Mouse (Mus musculus) CH12.LX (cell line): Measurements from ENCODE around the gene St3gal3.

Source experiments
- CTCF ChIP-seq, 2 experiments: IDR thresholded peaks in 1 of 2; conservative IDR thresholded peaks in 1 of 2; 2 replicates each; pipeline ENCODE4 v1.5.1; 2011 to 2012; ENCODE audit warnings: low read depth in 2 of 2, low read length in 2 of 2, improper control_type of control experiment in 1 of 2, inconsistent platforms in 1 of 2, mild to moderate bottlenecking in 1 of 2, moderate library complexity in 1 of 2
- ELF1 ChIP-seq: IDR thresholded peaks from 2 replicates; pipeline ENCODE4 v1.6.1; 2014; ENCODE audit warnings: low read depth, mild to moderate bottlenecking, inconsistent platforms, low read length, improper control_type of control experiment
- HCFC1 ChIP-seq: IDR thresholded peaks from 2 replicates; pipeline ENCODE4 v1.6.1; 2012; ENCODE audit warnings: low read depth, mild to moderate bottlenecking, inconsistent platforms, low read length, improper control_type of control experiment
- KAT2A ChIP-seq: IDR thresholded peaks from 2 replicates; pipeline ENCODE4 v1.6.1; 2012; ENCODE audit warnings: low read length, improper control_type of control experiment, inconsistent platforms; ENCODE audit not compliant: insufficient replicate concordance
- MAFK ChIP-seq: IDR thresholded peaks from 2 replicates; pipeline ENCODE4 v1.6.1; 2011; ENCODE audit warnings: low read length, improper control_type of control experiment; ENCODE audit not compliant: insufficient replicate concordance
- MAX ChIP-seq: IDR thresholded peaks from 2 replicates; pipeline ENCODE4 v1.6.1; 2011; ENCODE audit warnings: low read length, improper control_type of control experiment
- NRF1 ChIP-seq: IDR thresholded peaks from 2 replicates; pipeline ENCODE4 v1.6.1; 2014; ENCODE audit warnings: low read depth, mild to moderate bottlenecking, inconsistent platforms, low read length, improper control_type of control experiment, moderate library complexity
- PAX5 ChIP-seq: IDR thresholded peaks from 2 replicates; pipeline ENCODE4 v1.6.1; 2012; ENCODE audit warnings: low read length, inconsistent platforms, mixed read lengths
- UBTF ChIP-seq: IDR thresholded peaks from 2 replicates; pipeline ENCODE4 v1.6.1; 2012; ENCODE audit warnings: low read depth, mild to moderate bottlenecking, inconsistent platforms, low read length, improper control_type of control experiment, moderate library complexity
- USF1 ChIP-seq: IDR thresholded peaks from 2 replicates; pipeline ENCODE4 v1.6.1; 2014; ENCODE audit warnings: low read depth, mild to moderate bottlenecking, inconsistent platforms, low read length, improper control_type of control experiment
- ZC3H11A ChIP-seq: IDR thresholded peaks from 2 replicates; pipeline ENCODE4 v1.6.1; 2012; ENCODE audit warnings: low read depth, mild to moderate bottlenecking, inconsistent platforms, low read length, improper control_type of control experiment

- no peak for TF ChIP-seq CTCF (conservative IDR thresholded peaks at IDR 0.05 in 1 of 2, IDR thresholded peaks at IDR 0.05 in 1 of 2; ENCODE audit: low read depth in 2 of 2, low read length in 2 of 2)
- no peak for TF ChIP-seq ELF1
- TF ChIP-seq ZC3H11A: no peak
- TF ChIP-seq UBTF: no peak
- no peak for TF ChIP-seq MAX
- no peak for TF ChIP-seq MAFK
- no peak for TF ChIP-seq HCFC1
- TF ChIP-seq NRF1: no peak
- no peak for TF ChIP-seq PAX5
- TF ChIP-seq USF1: no peak
- no peak for TF ChIP-seq KAT2A
Observed at GRCm38 (mm10) chr4:118123030-118123704, 11.5 kb downstream of the St3gal3 start.
